Mouse (Mus musculus) forebrain, embryonic 16.5 days (tissue): Measurements from ENCODE around the gene Rps6ka1. TPM values are rescaled to one million over a fixed set of nuclear protein-coding genes. Genes with fewer than 3 reads are reported as not detected.

ENCODE experiments used
- ATAC-seq: fragments of 200-750 bp; cut with Nextera tagmentation; 2 replicates; pipeline ENCODE4 v1.8.0; 2017; ENCODE audit warnings: mild to moderate bottlenecking, moderate library complexity
- H3K27ac ChIP-seq: fragments of 300-500 bp; sonication (generic); 2 replicates; pipeline ENCODE4 v1.5.1; 2014; ENCODE audit warnings: low read length, control low read depth
- H3K27me3 ChIP-seq: fragments of 300-500 bp; sonication (generic); replicated peaks from 2 replicates; pipeline ENCODE4 v1.6.1; 2014; ENCODE audit warnings: low read length; ENCODE audit not compliant: control insufficient read depth, insufficient read depth
- H3K36me3 ChIP-seq: fragments of 300-500 bp; sonication (generic); 2 replicates; pipeline ENCODE4 v1.6.1; 2014; ENCODE audit not compliant: control insufficient read depth, insufficient read depth
- H3K4me1 ChIP-seq: fragments of 300-500 bp; sonication (generic); replicated peaks from 2 replicates; pipeline ENCODE4 v1.6.1; 2014; ENCODE audit warnings: low read length; ENCODE audit not compliant: control insufficient read depth, insufficient read depth
- H3K4me2 ChIP-seq: fragments of 300-500 bp; sonication (generic); 2 replicates; pipeline ENCODE4 v1.6.1; 2014; ENCODE audit warnings: mild to moderate bottlenecking, low read length, control low read depth
- H3K4me3 ChIP-seq: fragments of 300-500 bp; sonication (generic); replicated peaks from 2 replicates; pipeline ENCODE4 v1.5.1; 2014; ENCODE audit warnings: mild to moderate bottlenecking, low read length, control low read depth
- H3K9ac ChIP-seq: fragments of 300-500 bp; sonication (generic); replicated peaks from 2 replicates; pipeline ENCODE4 v1.6.1; 2014; ENCODE audit warnings: low read depth, low read length, control low read depth
- H3K9me3 ChIP-seq: fragments of 300-500 bp; sonication (generic); 2 replicates; pipeline ENCODE4 v1.6.1; 2016; ENCODE audit warnings: low read length; ENCODE audit not compliant: control insufficient read depth
- WGBS: fragments of 180-500 bp; shearing (Covaris S2); extraction: QIAGEN DNeasy Blood & Tissue Kit; methylation state at CpG from one replicate; pipeline ENCODE4 v1.1.7; 2014; 5-methylcytosine and 5-hydroxymethylcytosine counted together
- polyA plus RNA-seq: library from polyadenylated mRNA; unstranded; fragments of >200 nt; fragmentation: Nextera tagmentation; extraction: Ambion mirVana; gene quantifications from 2 replicates; pipeline ENCODE4 v1.2.1, GENCODE M21; 2015

Gene Rps6ka1
- polyA plus RNA-seq, 1 experiment from 2014 or later = 19.2 TPM

- H3K4me2 ChIP-seq = no peak overlapping the region
- no peak overlapping the region for H3K27ac ChIP-seq
- H3K9me3 ChIP-seq = no peaks in the 10 kb centered on the region
- H3K9ac ChIP-seq = no peak overlapping the region
- WGBS = 90% methylated on average over 6 of the region's 6 CpGs
- no peaks in the 10 kb centered on the region for H3K36me3 ChIP-seq
- H3K4me3 ChIP-seq = no peak overlapping the region
- H3K27me3 ChIP-seq = no peaks in the 10 kb centered on the region
- peaks cover 5% of the 10 kb centered on the region; the same call in 1 of the 2 replicates for H3K4me1 ChIP-seq
- ATAC-seq = no peak
Measured at GRCm38 (mm10) chr4:133900352-133900751, 12.8 kb upstream of the Rps6ka1 start.

- Histone ChIP-seq H3K4me2 (no peak overlapping the region), H3K9ac (no peak overlapping the region), H3K4me3 (no peak overlapping the region), H3K4me1 (peaks cover 5% of the 10 kb centered on the region; the same call in 1 of the 2 replicates), H3K27me3 (no peaks in the 10 kb centered on the region), H3K27ac (no peak overlapping the region), H3K9me3 (no peaks in the 10 kb centered on the region), H3K36me3 (no peaks in the 10 kb centered on the region)
- no peak for ATAC-seq
- 68% methylated on average over 9 of the region's 9 CpGs for WGBS
Measured at GRCm38 (mm10) chr4:133899241-133899800, 11.7 kb upstream of the Rps6ka1 start.

- no peak overlapping the region for H3K27ac ChIP-seq
- no peak for ATAC-seq
- H3K4me3 ChIP-seq = no peak overlapping the region
- H3K36me3 ChIP-seq = no peaks in the 10 kb centered on the region
- H3K9ac ChIP-seq = no peak overlapping the region
- H3K4me1 ChIP-seq = peaks cover 5% of the 10 kb centered on the region; the same call in 1 of the 2 replicates
- H3K4me2 ChIP-seq = no peak overlapping the region
- no peaks in the 10 kb centered on the region for H3K27me3 ChIP-seq
- no peaks in the 10 kb centered on the region for H3K9me3 ChIP-seq
- WGBS = 20% methylated on average over 6 of the region's 6 CpGs
Measured at GRCm38 (mm10) chr4:133898151-133898550, 10.6 kb upstream of the Rps6ka1 start.

GRCm38 (mm10) chr4:133897431-133897891, 9.9 kb upstream of the Rps6ka1 start:
- no peak for ATAC-seq
- Histone ChIP-seq H3K9ac (no peak overlapping the region), H3K4me2 (no peak overlapping the region), H3K27me3 (no peaks in the 10 kb centered on the region), H3K4me3 (no peak overlapping the region), H3K27ac (no peak overlapping the region), H3K9me3 (no peaks in the 10 kb centered on the region), H3K36me3 (no peaks in the 10 kb centered on the region), H3K4me1 (peaks cover 5% of the 10 kb centered on the region; the same call in 1 of the 2 replicates)
- WGBS = 67% methylated on average over 11 of the region's 11 CpGs

- Histone ChIP-seq H3K4me2 (no peak overlapping the region), H3K4me1 (peaks cover 5% of the 10 kb centered on the region; the same call in 1 of the 2 replicates), H3K4me3 (no peak overlapping the region), H3K9ac (no peak overlapping the region), H3K27me3 (no peaks in the 10 kb centered on the region), H3K27ac (no peak overlapping the region), H3K36me3 (no peaks in the 10 kb centered on the region), H3K9me3 (no peaks in the 10 kb centered on the region)
- WGBS = 67% methylated on average over 1 of the region's 1 CpGs
- no peak for ATAC-seq
Measured at GRCm38 (mm10) chr4:133896984-133897383, 9.4 kb upstream of the Rps6ka1 start.

GRCm38 (mm10) chr4:133896002-133896401, 8.4 kb upstream of the Rps6ka1 start:
- ATAC-seq = no peak
- H3K9me3 ChIP-seq = no peaks in the 10 kb centered on the region

GRCm38 (mm10) chr4:133887249-133887648, 348 bp downstream of the Rps6ka1 start:
- no peaks in the 10 kb centered on the region for H3K36me3 ChIP-seq
- H3K27ac ChIP-seq = no peak overlapping the region
- under 1% methylated on average over 23 of the region's 32 CpGs for WGBS
- peak overlapping the region; percentile 71 for H3K4me3 ChIP-seq
- no peaks in the 10 kb centered on the region for H3K9me3 ChIP-seq
- peak overlapping the region; percentile 93 for H3K4me2 ChIP-seq
- H3K4me1 ChIP-seq = peaks cover 9% of the 10 kb centered on the region
- no peaks in the 10 kb centered on the region for H3K27me3 ChIP-seq
- peak; percentile 63 for ATAC-seq
- H3K9ac ChIP-seq = peak overlapping the region; percentile 87

More at GRCm38 (mm10) chr4:133896002-133896401, 8.4 kb upstream of the Rps6ka1 start:
- Histone ChIP-seq H3K4me2 (no peak overlapping the region), H3K27me3 (no peaks in the 10 kb centered on the region), H3K9ac (no peak overlapping the region), H3K4me3 (no peak overlapping the region), H3K27ac (no peak overlapping the region), H3K36me3 (no peaks in the 10 kb centered on the region), H3K4me1 (peaks cover 5% of the 10 kb centered on the region; the same call in 1 of the 2 replicates)
- WGBS = 95% methylated on average over 3 of the region's 3 CpGs

- Histone ChIP-seq H3K9ac (no peak overlapping the region), H3K27me3 (no peaks in the 10 kb centered on the region), H3K9me3 (no peaks in the 10 kb centered on the region), H3K4me1 (peaks cover 9% of the 10 kb centered on the region), H3K4me2 (no peak overlapping the region), H3K27ac (no peak overlapping the region), H3K36me3 (no peaks in the 10 kb centered on the region), H3K4me3 (no peak overlapping the region)
- 21% methylated on average over 9 of the region's 10 CpGs for WGBS
- no peak for ATAC-seq
Measured at GRCm38 (mm10) chr4:133885991-133886501, 1.6 kb downstream of the Rps6ka1 start.

- ATAC-seq = no peak
- H3K9me3 ChIP-seq = no peaks in the 10 kb centered on the region
- H3K36me3 ChIP-seq = no peaks in the 10 kb centered on the region
- H3K4me1 ChIP-seq = peaks cover 9% of the 10 kb centered on the region
- H3K27ac ChIP-seq = no peak overlapping the region
- no peak overlapping the region for H3K4me3 ChIP-seq
- 82% methylated on average over 4 of the region's 4 CpGs for WGBS
- H3K4me2 ChIP-seq = no peak overlapping the region
- no peak overlapping the region for H3K9ac ChIP-seq
- H3K27me3 ChIP-seq = no peaks in the 10 kb centered on the region
Measured at GRCm38 (mm10) chr4:133885331-133885730, 2.3 kb downstream of the Rps6ka1 start.
